Mouse (Mus musculus) limb, embryonic 14.5 days (tissue): ENCODE measurements around the gene Gm36028. TPM values are rescaled to one million over a fixed set of nuclear protein-coding genes. Genes with fewer than 3 reads are reported as not detected.

Source experiments
- ATAC-seq: fragments of 200-750 bp; cut with Nextera tagmentation; 2 replicates; pipeline ENCODE4 v1.8.0; 2017; ENCODE audit warnings: low read depth, moderate number of reproducible peaks, moderate TSS enrichment; ENCODE audit not compliant: low FRiP score
- DNase-seq: peaks from one replicate; pipeline ENCODE4 v3.0.0-alpha.2; 2015; ENCODE audit warnings: low spot score
- H3K27ac ChIP-seq: fragments of 300-500 bp; sonication (generic); replicated peaks from 2 replicates; pipeline ENCODE4 v1.5.1; 2014; ENCODE audit warnings: low read depth, mild to moderate bottlenecking, low read length, moderate library complexity, mixed read lengths
- H3K27me3 ChIP-seq: fragments of 300-500 bp; sonication (generic); 2 replicates; pipeline ENCODE4 v1.6.1; 2014; ENCODE audit warnings: low read length, mixed read lengths; ENCODE audit not compliant: control insufficient read depth, insufficient read depth
- H3K36me3 ChIP-seq: fragments of 300-500 bp; sonication (generic); 2 replicates; pipeline ENCODE4 v1.6.1; 2014; ENCODE audit warnings: mild to moderate bottlenecking, low read length, moderate library complexity, mixed read lengths; ENCODE audit not compliant: control insufficient read depth, insufficient read depth
- H3K4me1 ChIP-seq: fragments of 300-500 bp; sonication (generic); 2 replicates; pipeline ENCODE4 v1.6.1; 2014; ENCODE audit warnings: antibody characterized with exemption, low read length, mixed read lengths; ENCODE audit not compliant: control insufficient read depth, insufficient read depth
- H3K4me2 ChIP-seq: fragments of 300-500 bp; sonication (generic); replicated peaks from 2 replicates; pipeline ENCODE4 v1.6.1; 2014; ENCODE audit warnings: low read depth, mild to moderate bottlenecking, low read length, moderate library complexity; ENCODE audit not compliant: severe bottlenecking
- H3K4me3 ChIP-seq: fragments of 300-500 bp; sonication (generic); replicated peaks from 2 replicates; pipeline ENCODE4 v1.5.1; 2014; ENCODE audit warnings: low read length
- H3K9ac ChIP-seq: fragments of 300-500 bp; sonication (generic); 2 replicates; pipeline ENCODE4 v1.6.1; 2014; ENCODE audit warnings: mild to moderate bottlenecking, low read depth, low read length, moderate library complexity; ENCODE audit not compliant: severe bottlenecking
- H3K9me3 ChIP-seq: fragments of 300-500 bp; sonication (generic); 2 replicates; pipeline ENCODE4 v1.6.1; 2016; ENCODE audit warnings: low read length; ENCODE audit not compliant: control insufficient read depth
- POLR2A ChIP-seq: fragments of 200-500 bp; IDR thresholded peaks from 2 replicates; pipeline ENCODE4 v1.8.0; 2012; ENCODE audit warnings: inconsistent platforms, mild to moderate bottlenecking, moderate library complexity, borderline replicate concordance; ENCODE audit not compliant: insufficient read depth, insufficient read length; ENCODE audit errors: extremely low read depth
- WGBS: fragments of 180-500 bp; shearing (Covaris S2); extraction: QIAGEN DNeasy Blood & Tissue Kit; methylation state at CpG from one replicate; pipeline ENCODE4 v1.1.7; 2014; 5-methylcytosine and 5-hydroxymethylcytosine counted together
- polyA plus RNA-seq, 2 experiments: library from polyadenylated mRNA; depleted of rRNA in 1 of 2; stranded (reverse) in 1 of 2; unstranded in 1 of 2; fragments of >200 nt; fragmentation: Nextera tagmentation in 1 of 2; extraction: Ambion mirVana in 1 of 2; gene quantifications; 2 replicates each; pipeline versions ENCODE4 v1.2.1 to v1.2.3; 2012 to 2014

Gene Gm36028
- polyA plus RNA-seq, 2 experiments: 0.15 TPM; not detected in 1

DNA sequence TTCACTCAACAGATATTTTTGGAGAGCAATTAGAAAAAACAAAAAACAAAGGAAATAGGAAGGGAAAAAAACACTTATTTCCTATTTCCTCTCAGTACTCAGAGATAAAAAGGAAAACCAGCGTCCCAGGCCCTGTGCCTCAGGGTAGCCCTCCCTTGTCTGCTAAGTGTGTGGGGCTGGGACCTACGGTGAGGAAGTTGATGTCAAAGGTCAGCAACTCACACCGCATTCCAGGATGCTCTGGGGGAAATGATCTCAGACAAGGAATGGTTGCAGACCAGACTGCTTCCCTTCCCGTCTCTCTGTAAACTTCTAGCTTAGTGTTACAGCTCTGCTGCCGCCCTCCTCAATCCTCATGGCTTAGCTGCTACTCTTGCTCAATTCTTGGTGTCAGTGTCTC is 9.6 kb downstream of the Gm36028 start:
- Histone ChIP-seq H3K4me3 (no peak overlapping the region), H3K4me1 (peaks cover 7% of the 10 kb centered on the region), H3K36me3 (no peaks in the 10 kb centered on the region), H3K9ac (no peak overlapping the region), H3K27me3 (no peaks in the 10 kb centered on the region), H3K27ac (no peak overlapping the region), H3K9me3 (no peaks in the 10 kb centered on the region), H3K4me2 (no peak overlapping the region)
- 22% methylated on average over 5 of the region's 5 CpGs for WGBS
- ATAC-seq (no peak), DNase-seq (peak; percentile 32)
- TF ChIP-seq POLR2A: no peak

DNA sequence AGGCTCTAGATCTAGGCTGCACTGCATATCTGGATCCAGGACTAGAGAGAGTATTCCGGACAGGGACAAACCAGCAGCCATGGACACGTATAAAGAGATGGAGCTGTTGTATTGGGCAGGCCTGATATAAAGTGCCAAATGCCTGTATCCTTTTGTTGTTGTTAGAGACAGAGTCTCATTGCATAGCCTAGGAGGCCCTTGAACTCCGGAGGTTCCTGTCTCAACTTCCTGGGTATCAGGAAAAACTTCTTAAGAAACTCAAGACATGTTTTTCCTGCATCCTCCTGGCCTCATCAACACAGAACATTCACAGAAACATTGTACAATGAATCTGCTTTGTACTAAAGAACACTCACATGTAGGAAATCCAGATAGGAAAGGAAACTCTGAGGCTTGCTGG is 13.9 kb downstream of the Gm36028 start:
- H3K4me1 ChIP-seq: peaks cover 4% of the 10 kb centered on the region
- no peak overlapping the region for H3K4me3 ChIP-seq
- WGBS: 92% methylated on average over 3 of the region's 3 CpGs
- no peak overlapping the region for H3K27ac ChIP-seq
- no peak overlapping the region for H3K9ac ChIP-seq
- H3K27me3 ChIP-seq: no peaks in the 10 kb centered on the region
- no peak for TF ChIP-seq POLR2A
- H3K4me2 ChIP-seq: no peak overlapping the region
- H3K9me3 ChIP-seq: no peaks in the 10 kb centered on the region
- no peaks in the 10 kb centered on the region for H3K36me3 ChIP-seq
- ATAC-seq: no peak
- no peak for DNase-seq

- 86% methylated on average over 7 of the region's 7 CpGs for WGBS
- H3K4me2 ChIP-seq: no peak overlapping the region
- DNase-seq: no peak
Measured at GRCm38 (mm10) chr16:37845202-37845925, 15.6 kb downstream of the Gm36028 start.

DNA sequence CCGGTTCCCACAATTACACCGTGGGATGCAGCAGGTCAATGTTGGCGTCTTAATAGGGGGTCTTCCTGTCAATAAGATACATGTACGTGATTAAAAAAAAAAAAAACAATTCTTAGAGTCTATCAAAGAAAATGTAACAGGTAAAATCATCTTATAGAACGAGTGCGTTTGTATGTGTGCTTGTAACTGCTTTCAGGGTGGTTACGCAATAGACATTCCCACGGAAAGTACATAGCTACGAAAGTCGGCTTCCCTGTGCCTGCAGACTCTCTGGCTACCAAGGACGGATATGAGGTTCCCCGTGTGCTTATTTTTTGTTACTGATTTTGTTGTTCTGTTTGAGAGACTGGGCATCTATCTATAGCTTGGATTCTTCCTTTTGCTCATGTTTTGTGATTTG is 17.2 kb downstream of the Gm36028 start:
- TF ChIP-seq POLR2A: no peak
- Histone ChIP-seq H3K9ac (no peak overlapping the region), H3K9me3 (no peaks in the 10 kb centered on the region), H3K36me3 (no peaks in the 10 kb centered on the region), H3K4me1 (no peaks in the 10 kb centered on the region), H3K27ac (no peak overlapping the region), H3K4me3 (no peak overlapping the region), H3K27me3 (no peaks in the 10 kb centered on the region), H3K4me2 (no peak overlapping the region)
- DNase-seq (no peak), ATAC-seq (no peak)
- WGBS: 88% methylated on average over 12 of the region's 12 CpGs

More at GRCm38 (mm10) chr16:37845202-37845925, 15.6 kb downstream of the Gm36028 start:
- ATAC-seq: no peak
- H3K9me3 ChIP-seq: no peaks in the 10 kb centered on the region
- H3K9ac ChIP-seq: no peak overlapping the region
- no peaks in the 10 kb centered on the region for H3K4me1 ChIP-seq
- TF ChIP-seq POLR2A: no peak
- no peaks in the 10 kb centered on the region for H3K27me3 ChIP-seq
- no peak overlapping the region for H3K27ac ChIP-seq
- H3K36me3 ChIP-seq: no peaks in the 10 kb centered on the region
- no peak overlapping the region for H3K4me3 ChIP-seq

DNA sequence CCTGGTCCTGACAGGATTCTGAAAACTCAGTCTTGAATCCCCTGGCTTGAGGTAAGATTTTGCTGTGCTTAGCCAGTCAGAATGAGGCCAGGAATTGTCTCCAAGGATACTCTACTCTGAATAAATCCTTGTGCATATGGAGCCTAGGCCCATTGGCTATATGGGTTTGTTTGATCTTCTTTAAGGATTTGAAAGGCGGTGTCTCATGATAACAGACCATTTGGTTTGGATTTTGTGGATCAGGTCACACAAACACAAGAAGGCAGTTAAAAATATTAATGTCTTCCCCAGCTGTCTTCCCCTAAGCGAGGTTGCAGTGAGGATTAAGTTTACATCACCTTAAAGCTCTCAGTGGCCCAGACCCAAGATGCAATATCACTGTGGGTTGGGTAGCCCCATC is 18.5 kb downstream of the Gm36028 start:
- WGBS: 63% methylated on average over 2 of the region's 2 CpGs
- Histone ChIP-seq H3K4me2 (no peak overlapping the region), H3K4me3 (no peak overlapping the region), H3K9ac (no peak overlapping the region), H3K27ac (no peak overlapping the region), H3K27me3 (no peaks in the 10 kb centered on the region), H3K36me3 (no peaks in the 10 kb centered on the region), H3K4me1 (no peaks in the 10 kb centered on the region), H3K9me3 (no peaks in the 10 kb centered on the region)
- DNase-seq (peak; percentile 24), ATAC-seq (no peak)
- TF ChIP-seq POLR2A: no peak
